Mouse (Mus musculus) colon, adult 2 months (tissue): ENCODE results near the gene Retreg3. TPM values are rescaled to one million over a fixed set of nuclear protein-coding genes. Genes with fewer than 3 reads are reported as not detected.

Source experiments
- polyA plus RNA-seq: library from polyadenylated mRNA; depleted of rRNA; stranded (reverse); fragments of >200 nt; gene quantifications from 2 replicates; pipeline ENCODE4 v1.2.3, GENCODE M21; 2012; rRNA removed

Retreg3 gene
- 67.8 and 73.7 TPM in 2 replicates for polyA plus RNA-seq

DNA sequence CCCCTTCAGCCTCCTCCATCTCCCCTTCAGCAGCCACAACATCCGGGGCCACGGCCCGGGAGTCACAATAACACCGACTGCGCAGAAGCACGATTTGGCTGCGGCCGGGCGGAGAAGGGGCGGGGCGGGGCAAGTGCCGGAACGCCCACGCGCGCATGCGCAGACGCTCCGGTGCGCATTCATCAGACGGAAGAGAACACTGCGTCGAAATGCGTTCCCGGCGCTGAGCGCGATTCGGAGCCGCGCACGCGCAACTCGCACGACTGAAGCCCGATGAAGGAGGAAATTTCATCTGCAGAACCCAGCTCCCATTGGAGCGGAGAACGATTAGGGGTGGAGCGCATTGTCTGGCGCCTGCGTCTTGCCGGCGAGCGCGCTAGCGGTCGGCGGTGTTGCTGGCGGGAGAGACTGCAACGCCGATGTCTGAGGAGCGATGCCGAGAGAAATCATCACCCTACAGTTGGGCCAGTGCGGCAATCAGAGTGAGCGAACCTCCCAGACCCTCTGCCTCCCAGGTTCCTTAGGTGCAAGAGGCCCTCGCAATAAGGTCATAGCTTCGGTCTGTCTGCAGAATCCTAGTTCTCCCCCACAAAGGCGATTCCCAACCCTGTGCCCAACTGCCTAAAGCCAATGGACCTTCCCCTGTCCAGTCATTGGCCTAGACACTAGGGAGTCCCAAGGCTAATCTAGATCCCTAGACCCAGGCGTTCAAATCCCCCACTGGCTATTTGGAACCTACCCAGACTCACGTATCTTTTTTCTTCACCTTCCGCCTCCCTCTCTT is at the start of gene Retreg3, which contains the start of gene Tubg1:
Gene Retreg3 (minus strand): TSS at position 133 of the 784 bp plus-strand sequence.
Gene Tubg1 (plus strand): TSS at position 178 of the 784 bp plus-strand sequence.

DNA sequence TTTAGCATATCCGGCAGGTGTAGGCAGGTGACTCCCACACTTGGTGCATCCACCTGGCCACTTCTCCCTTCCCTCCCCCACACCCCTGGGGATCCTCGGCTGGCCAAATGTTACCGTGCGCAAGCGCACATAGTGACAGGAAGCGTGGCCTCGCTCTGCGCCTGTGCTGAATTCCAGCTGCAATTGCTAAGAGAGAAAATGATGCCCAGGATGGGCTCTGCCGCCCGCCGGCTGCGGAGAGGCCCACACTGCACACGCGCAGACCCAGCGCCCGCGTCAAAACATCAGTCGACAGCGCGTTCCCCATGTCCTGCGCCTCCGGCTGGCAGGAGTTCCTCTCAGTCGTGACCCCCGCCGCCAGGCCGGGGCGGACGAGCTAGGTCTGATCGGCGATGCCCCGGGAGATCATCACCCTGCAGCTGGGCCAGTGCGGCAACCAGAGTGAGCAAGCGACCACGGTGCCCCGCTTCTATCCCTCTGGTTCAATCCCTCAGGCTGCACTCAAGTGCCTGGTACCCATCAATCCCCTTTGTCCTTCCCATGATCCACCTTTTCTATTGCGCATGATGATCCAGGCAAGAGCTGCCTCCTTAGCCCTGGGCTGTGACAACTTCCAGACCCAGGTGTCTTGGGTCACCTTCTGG is 36.2 kb upstream of the Retreg3 start, which contains the start of gene Tubg2:
Gene Tubg2 (plus strand): TSS at position 180 of the 644 bp plus-strand sequence.

DNA sequence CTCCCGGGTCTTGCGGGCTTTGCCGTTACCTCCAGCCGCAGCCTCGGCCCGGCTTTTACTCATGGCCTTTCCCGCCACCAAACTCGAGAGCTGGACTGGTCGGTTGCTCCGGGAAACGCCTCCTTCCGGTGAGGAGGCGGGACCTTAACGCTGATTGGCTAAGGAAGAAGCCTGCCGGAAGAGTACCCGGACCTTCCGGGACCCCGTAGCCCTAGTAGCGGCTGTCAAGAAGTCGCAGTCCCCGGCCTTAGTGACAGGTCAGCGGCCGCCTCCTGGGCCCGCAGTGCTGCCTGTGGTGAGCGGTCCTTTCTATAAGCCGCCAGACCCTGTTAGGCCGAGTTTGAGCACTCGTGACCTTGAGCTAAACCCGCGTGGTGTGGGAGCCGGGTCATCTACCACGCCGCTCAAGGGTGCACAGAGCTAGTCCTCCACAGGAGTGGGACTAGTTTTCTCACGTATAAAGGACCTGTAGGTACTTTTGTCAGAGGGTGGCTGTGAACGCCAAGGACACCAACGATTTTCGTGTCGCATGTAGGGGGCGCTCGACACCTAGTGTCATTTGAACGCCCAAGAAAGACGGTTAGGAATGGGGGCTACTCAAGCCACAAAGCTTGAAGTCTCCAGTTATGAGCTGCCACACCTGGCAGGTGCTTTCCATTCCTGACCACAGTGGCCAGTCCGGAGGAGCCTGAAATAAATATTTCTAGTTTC is 24.2 kb downstream of the Retreg3 start, which contains the start of gene Psmc3ip:
Gene Psmc3ip (minus strand): TSS at position 123 of the 711 bp plus-strand sequence.

DNA sequence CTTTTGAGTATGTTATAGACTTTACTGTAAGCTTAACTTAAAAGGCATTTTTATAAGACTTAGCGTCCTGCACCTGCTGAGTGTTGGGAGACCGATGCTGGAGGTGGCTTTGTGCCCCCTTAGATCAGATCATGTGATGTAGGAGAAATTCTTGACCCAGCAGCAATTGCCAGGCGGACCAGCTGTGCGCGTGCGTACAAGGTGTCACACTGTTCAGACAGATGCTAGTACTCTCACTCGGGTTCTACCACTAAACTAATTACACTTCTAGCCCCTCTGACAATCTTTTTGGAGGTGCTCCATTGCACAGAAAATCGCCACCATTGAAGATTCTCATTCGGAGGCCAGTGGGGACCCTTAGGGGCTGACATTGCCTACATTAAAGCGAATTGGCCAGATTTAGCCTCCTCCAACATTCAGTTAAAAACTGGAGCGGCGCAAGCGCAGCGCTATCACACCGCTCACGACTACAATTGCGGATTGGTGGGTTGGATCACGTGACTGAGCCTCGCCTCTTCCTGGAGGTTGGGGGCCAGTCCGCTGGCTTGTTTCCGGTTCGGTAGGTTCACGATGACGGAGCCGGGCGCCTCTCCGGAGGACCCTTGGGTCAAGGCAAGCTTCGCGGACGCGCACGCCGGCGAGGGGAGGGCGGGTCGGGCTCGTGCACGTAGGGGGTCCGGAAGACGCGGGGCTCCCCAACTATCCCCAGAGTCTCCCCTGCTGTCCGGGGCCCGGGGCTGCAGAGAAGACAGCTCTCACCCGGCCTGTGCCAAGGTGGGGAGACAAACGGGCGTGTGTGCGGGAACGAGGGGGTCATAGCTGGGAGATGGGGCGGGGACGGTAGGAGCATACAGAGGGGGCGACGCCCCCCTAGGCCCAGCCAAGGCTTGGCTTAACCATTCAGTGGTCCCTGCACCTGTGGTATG is 32.7 kb downstream of the Retreg3 start, which contains the start of gene Mlx:
Gene Mlx (plus strand): TSS at position 522 of the 926 bp plus-strand sequence.

DNA sequence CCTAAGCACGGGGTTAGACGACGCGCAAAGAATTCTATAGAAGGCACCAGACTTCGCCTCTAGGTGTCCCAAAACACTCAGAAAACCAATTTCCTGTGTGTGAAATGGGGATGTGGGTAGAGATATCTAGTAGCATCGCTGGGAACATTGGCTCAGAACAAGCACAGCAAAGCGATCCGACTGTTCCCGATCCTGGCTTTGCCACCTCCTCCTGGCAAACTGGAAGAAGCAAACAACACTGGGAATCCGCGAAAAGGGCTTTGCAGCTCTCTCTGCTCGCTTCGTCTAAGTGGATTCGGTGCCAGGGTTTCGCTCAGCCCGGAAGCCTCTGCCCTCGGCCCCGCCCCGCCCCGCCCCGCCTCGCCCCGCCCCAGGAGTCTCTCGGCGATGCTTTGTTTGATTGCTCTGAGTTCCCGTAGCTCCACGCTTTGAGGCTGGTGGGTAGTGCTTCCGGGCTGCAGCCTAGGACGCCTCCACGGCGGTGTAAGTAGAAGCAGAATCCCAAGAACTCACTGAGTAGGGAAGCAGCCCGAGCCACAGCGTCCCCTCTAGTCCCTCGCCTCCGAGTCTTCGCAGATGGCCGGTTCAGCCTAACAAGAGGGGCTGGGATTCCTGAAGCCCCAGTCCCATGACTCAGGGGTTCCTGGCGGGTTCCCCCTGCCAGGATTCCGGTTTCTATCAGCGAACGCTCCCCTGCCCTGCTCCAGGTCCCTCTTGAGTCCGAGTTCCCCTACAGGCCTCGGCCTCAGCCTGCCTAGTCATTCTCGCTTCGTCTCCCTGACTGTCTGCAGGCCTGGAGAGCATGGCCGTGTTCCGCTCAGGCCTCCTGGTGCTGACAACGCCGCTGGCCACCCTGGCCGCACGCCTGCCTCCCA is 37.2 kb downstream of the Retreg3 start, which contains the start of gene Coasy:
Gene Coasy (plus strand): TSS at position 358 of the 875 bp plus-strand sequence.

DNA sequence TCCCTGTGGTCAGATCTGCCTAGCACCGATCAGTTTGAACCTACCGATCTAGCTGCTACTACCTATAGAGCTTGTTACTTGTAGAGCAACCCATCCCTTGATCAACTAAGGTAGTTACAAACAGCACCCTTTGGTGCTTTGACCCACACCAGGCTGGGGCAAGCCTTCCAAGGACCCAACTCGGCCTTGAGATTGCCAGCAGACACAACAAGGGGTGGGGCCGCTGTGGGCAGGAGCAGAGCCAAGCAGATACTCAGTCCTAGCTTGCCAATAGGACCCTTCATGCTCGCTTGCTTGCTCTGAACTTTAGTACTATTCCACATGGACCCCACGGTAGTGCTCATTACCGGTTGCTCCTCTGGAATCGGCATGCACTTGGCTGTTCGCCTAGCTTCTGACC is 41.6 kb downstream of the Retreg3 start, which contains the start of gene Hsd17b1:
Gene Hsd17b1 (plus strand): TSS at position 291 of the 400 bp plus-strand sequence.

DNA sequence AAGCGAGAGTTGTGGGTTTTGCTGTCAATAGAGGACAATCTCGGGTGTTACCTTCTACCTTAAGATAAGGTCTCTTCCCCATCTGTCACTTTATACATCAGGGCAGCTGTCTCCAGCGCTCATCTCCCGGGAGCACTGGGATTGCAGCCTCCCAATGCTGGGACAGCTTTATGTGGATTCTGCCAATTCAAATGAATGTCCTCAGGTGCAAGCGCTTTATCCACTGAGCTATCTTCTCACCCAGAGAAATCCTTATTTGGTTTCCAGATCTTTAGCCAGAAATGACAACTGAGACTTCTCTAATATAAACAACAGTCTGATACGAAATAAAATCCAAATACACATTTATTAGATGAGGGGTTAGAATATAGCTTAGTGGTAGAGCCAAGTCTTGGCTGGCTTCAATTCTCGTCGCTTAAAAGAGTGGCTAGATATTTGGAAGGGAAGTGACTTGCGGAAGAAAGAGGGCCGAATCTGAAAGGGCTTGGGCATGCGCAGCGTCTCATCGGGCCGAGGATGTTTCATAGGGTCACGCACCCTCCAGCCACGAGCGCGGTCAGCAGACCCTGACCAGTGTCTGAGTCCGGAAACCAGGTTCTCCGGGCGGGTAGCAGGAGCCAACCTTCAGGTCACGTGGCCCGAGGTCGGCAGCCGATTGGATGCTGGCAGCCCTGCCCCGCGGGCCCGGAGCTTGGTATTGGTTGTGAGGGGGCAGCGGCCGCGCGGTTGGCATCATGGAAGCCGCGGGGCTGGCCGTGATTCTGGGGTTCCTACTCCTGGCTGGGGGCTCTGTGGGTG is 50.1 kb downstream of the Retreg3 start, which contains the start of gene Naglu:
Gene Naglu (plus strand): TSS at position 622 of the 798 bp plus-strand sequence.

Other genes starting within 250 kb of the Retreg3 start
- 81.1 and 88.3 TPM in 2 replicates for gene Stat3, start 180.4 kb downstream of the Retreg3 start, polyA plus RNA-seq
- gene Cavin1, start 149.0 kb downstream of the Retreg3 start, polyA plus RNA-seq, result 113 and 115 TPM in 2 replicates
- gene Atp6v0a1, start 110.4 kb downstream of the Retreg3 start, polyA plus RNA-seq, result 55.1 and 69.7 TPM in 2 replicates
- gene Naglu, start 49.9 kb downstream of the Retreg3 start, polyA plus RNA-seq, result 43.0 and 43.7 TPM in 2 replicates
- 0.41 and 0.91 TPM in 2 replicates for gene Hsd17b1, start 41.5 kb downstream of the Retreg3 start, polyA plus RNA-seq
- 47.4 and 55.8 TPM in 2 replicates for gene Coasy, start 37.3 kb downstream of the Retreg3 start, polyA plus RNA-seq
- gene Mlx, start 32.6 kb downstream of the Retreg3 start, polyA plus RNA-seq, result 80.5 and 109 TPM in 2 replicates
- gene Psmc3ip, start 24.5 kb downstream of the Retreg3 start, polyA plus RNA-seq, result 1.1 and 1.2 TPM in 2 replicates
- gene Tubg1, start within 50 bp of the Retreg3 start, polyA plus RNA-seq, result 12.8 and 14.3 TPM in 2 replicates
- gene Tubg2, start 36.0 kb upstream of the Retreg3 start, polyA plus RNA-seq, result 3.8 and 4.6 TPM in 2 replicates
- 8.2 and 8.3 TPM in 2 replicates for gene Cntnap1, start 50.6 kb upstream of the Retreg3 start, polyA plus RNA-seq
- gene Plekhh3, start 51.5 kb upstream of the Retreg3 start, polyA plus RNA-seq, result 47.1 and 53.0 TPM in 2 replicates
- gene Ccr10, start 55.5 kb upstream of the Retreg3 start, polyA plus RNA-seq, result 8.8 and 15.4 TPM in 2 replicates
- gene Ezh1, start 106.6 kb upstream of the Retreg3 start, polyA plus RNA-seq, result 32.4 and 34.9 TPM in 2 replicates
- 35.2 and 41.7 TPM in 2 replicates for gene Ramp2, start 126.1 kb upstream of the Retreg3 start, polyA plus RNA-seq
- gene Vps25, start 133.8 kb upstream of the Retreg3 start, polyA plus RNA-seq, result 115 and 129 TPM in 2 replicates
- 22.2 and 23.9 TPM in 2 replicates for gene Wnk4, start 140.7 kb upstream of the Retreg3 start, polyA plus RNA-seq
- 0.54 and 0.91 TPM in 2 replicates for gene Cntd1, start 159.1 kb upstream of the Retreg3 start, polyA plus RNA-seq
- gene Coa3, start 159.2 kb upstream of the Retreg3 start, polyA plus RNA-seq, result 727 and 839 TPM in 2 replicates
- gene Becn1, start 182.4 kb upstream of the Retreg3 start, polyA plus RNA-seq, result 101 and 135 TPM in 2 replicates
- 31.2 and 34.3 TPM in 2 replicates for gene Psme3, start 196.3 kb upstream of the Retreg3 start, polyA plus RNA-seq
- gene Aoc2, start 205.2 kb upstream of the Retreg3 start, polyA plus RNA-seq, result 5.0 and 5.5 TPM in 2 replicates
- gene Aoc3, start 210.7 kb upstream of the Retreg3 start, polyA plus RNA-seq, result 22.5 and 22.8 TPM in 2 replicates
- gene G6pc, start 247.7 kb upstream of the Retreg3 start, polyA plus RNA-seq, result not detected in 2 replicates